Mouse (Mus musculus) natural killer cell, adult 2 months (primary cell): ENCODE measurements around the gene Rmnd5b.
"Not testable (repeated sequence)": the region's sequence is repeated elsewhere in the genome, so short reads cannot be mapped to it uniquely, and the experiment has no call there.

Experiments
- DNase-seq, 2 experiments: peaks; one replicate each; pipeline ENCODE4 v3.0.0; 2022; ENCODE audit warnings: low spot score in 2 of 2

Rmnd5b gene

DNA sequence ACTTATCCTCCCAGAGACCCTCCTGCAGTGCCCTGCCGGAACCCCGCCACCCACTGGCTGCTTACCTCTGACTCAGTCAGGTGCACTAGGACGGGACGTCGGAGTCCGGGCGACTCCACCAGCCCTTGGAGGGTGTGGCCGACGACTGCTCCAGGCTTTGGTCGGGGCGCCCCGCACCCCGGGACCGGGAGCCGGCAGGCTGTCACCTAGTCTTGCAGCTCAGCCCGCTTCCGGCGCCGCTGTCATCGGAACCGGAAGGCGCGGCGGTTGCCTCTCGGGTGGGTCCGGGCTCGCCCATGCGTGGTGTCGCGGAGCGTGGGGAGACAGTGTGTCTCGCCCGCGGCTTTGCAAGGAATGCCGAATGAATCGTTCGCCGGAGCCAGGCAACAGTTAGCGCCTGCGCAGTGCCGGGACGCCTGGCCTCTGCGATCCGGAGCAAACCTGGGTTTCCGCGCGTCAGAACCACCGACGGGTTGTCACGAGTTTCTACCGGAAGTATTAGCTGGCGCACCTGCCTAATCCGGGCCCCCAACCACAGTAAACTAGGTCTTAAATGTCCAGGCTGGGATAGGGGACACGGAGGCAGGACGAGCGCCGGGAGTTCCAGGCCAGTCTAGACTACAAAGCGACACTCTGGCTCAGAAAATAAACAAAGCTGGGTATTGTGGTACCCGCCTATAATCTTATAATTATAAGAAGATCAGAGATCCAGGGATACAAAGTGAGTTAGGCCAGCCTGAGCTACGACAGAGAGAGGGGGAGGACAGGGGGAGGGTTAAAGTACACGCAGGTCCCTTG, at the start of gene Rmnd5b:
Gene Rmnd5b, minus strand, starts transcription at position 372 of the 798 bp plus-strand sequence.
- peak; percentile 86 to 92 for DNase-seq

DNA sequence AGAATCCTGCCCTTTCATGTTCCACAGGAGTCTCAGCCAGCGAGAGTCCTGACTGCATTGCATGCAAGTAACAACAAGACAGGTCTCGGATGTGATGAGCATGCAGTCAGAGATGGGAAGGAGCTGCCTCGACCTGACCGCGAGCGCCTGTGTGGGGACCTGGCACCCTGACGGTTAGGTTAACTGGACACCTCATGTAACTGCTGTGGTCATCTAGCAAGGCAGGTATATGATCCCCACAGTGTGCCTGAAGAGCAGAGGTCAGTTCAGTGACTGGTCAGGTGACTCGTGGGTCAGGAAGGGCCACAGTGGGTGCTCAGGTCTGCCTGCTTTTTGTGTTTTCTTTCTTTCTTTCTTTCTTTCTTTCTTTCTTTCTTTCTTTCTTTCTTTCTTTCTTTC, 46.3 kb upstream of the Rmnd5b start:
- no peak for DNase-seq

DNA sequence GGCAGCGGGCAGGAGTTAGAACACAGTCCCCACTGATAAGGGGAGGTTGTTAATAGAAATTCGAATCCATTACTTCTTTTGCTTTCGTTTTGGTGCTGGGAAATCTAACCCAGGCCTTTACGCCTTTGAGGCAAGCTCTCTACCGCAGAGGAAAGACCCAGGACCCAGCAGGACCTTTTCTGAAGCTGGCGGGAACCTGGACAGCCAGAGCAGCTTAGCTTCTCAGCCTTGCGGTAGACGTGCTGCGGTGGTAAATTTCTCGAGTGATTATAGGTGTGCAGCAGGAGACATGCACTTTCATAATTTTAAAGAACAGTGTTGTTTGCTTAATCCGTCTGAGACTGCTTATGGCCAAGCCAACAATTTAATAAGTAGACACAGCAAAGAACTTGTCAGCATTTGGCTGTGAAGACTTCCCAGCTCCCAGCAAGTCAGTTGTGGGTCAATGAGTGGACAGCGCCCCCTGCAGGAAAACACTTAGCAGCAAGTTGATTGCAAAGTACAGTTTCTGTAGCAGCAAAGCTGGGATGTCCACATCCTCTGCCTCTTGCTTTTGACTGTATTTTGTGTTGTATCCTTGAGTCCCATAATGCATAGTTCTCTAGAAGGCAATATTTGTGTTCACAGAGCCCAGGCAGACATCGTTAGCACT, 45.8 kb upstream of the Rmnd5b start:
- DNase-seq: peak; percentile 80 to 88

DNA sequence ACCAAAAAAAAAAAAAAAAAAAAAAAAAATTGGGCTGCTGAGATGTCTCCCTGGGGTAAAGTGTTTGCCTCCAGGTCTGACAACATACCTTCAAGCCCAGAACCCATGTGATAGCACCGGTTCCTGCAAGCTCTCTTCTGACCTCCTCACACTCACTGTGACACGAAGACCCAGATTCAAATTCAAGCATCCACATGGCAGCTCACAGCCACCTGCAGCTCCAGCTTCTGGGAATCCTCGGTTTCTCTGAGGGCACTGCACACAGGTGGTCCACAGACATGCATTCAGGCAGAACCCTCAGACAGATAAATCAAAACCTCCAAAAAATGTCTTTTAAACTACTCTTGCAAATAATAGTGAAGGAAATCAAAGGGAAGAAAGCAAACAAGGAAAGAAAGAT, 43.8 kb upstream of the Rmnd5b start:
- DNase-seq: no peak

DNA sequence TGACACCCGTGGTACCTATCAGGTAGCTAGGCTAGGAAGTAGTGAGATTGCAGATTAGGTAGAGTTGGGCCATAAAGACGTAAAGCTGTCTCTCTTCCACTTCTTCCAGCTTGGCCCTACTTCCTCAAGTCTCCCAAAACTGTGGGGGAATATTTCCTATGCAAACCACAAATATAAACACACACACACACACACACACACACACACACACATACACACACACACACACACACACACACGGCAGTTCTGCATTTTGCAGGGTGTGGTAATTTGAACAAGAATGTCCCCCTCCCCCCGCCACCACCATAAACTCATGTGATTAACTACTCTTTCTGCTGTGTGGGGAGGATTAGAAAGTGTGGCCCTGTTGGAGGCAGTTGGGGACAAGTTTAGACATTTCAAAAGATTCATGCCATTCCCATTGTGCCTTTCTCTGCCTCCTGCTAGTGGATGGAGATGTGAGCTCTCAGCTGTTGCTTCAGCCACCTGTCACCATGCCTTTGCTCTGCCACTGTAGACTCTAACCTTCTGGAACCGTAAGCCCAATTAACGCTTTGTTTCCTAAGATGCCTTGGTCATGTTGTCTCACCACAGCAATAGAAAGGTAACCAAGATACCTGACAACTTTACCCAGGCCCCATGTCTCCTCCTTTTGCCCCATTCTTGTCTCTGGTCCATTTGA, 42.2 kb upstream of the Rmnd5b start:
- peak in 1 of 2 experiments; percentile 11 for DNase-seq

DNA sequence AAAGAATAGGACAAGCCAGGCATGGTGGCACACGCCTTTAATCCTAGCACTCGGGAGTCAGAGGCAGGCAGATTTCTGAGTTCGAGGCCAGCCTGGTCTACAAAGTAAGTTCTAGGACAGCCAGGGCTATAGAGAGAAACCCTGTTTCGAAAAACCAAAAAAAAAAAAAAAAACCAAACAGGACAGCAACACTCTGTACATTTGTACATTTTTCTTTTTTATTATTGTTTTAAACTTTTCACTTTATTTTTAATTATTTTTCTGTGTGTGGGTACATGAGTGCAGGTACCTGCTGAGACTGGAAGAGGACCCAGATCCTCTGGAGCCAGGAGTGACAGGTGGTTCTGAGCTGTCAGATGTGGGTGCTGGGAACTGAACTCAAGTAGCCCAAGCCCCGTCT, 39.7 kb upstream of the Rmnd5b start:
- DNase-seq: no peak

DNA sequence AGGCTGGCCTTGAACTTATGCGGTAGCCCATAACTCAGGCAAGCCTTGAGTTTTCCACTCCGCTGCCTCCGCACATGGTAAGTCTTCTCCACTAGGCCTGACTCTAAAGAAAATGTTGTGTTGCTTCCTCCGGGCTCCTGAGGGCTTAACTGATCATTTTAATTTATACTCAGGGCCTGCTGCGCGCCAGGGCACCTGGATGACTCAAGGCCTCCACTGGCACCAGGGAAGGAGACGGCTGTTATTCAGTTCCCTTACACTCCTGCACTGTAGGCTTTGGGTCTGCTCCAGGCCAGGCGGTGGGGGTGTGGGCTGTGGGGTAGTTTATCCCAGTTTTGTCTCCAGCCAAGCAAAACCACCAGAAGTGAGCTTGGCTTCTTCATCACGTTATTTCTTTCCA, 37.6 kb upstream of the Rmnd5b start:
- DNase-seq: no peak

DNA sequence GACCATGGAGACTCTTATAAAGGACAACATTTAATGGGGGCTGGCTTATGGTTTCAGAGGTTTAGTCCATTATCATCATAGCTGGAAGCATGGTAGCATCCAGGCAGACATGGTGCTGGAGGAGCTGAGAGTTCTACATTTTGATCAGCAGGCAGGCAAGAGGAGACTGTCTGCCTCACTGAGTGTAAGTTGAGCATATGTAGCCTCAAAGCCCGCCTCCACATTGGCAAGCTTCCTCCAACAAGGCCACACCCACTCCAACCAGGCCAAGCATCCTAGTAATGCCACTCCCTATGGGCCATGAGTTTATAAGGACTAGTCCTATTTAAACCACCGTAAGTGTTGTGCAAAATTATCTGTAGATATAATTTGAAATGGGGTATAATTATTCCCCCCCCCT, 35.7 kb upstream of the Rmnd5b start:
- no peak for DNase-seq

DNA sequence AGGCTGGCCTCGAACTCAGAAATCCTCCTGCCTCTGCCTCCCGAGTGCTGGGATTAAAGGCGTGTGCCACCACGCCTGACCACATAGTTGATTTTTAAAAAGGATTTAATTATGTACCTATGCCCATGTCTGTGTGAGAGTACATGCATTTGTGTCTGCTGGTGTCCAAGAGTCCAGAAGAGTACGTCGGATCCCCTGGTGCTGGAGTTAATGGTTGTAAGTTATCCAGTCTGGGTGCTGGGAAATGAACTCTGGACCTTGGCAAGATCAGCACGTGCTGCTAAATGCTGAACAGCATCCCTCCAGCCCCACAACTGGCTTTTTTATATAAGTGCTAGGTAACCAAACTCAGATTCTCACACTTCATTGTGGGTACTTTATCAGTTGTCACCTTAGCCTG, 35.1 kb upstream of the Rmnd5b start:
- DNase-seq: no peak

DNA sequence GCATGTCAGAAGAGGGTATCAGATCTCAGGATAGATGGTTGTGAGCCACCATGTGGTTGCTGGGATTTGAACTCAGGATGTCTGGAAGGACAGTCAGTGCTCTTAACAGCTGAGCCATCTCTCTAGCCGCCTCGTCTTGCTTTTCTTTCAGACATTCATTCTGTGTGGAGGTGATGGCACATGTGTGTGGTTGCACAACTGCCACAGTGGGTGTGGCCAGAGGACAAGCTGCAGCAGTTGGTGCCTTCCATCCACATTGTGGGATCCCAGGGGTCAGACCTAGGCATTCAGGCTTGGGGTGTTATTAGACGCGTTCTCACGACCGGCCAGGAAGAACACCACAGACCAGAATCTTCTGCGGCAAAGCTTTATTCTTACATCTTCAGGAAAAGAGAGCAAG, 29.1 kb upstream of the Rmnd5b start:
- DNase-seq: not testable (repeated sequence)

DNA sequence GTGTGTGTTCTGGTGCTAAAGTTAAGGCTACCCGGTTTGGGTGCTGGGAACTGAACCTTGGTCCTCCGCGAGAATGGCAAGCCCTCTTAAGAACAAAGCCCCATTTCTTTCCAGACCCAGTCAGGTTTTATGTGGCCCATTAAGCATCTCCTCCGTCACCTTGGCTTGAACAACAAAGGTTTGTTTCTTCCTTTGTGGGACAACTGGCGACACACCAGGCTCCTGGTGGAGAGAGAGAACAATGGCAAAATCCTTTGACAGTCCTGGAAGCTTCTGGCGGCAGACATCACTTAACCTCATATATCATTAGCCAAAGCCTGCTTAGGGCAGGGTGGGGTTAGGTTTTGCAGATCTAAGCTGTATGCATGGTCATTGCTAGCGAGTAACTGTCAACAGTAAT, 26.9 kb upstream of the Rmnd5b start:
- no peak for DNase-seq

DNA sequence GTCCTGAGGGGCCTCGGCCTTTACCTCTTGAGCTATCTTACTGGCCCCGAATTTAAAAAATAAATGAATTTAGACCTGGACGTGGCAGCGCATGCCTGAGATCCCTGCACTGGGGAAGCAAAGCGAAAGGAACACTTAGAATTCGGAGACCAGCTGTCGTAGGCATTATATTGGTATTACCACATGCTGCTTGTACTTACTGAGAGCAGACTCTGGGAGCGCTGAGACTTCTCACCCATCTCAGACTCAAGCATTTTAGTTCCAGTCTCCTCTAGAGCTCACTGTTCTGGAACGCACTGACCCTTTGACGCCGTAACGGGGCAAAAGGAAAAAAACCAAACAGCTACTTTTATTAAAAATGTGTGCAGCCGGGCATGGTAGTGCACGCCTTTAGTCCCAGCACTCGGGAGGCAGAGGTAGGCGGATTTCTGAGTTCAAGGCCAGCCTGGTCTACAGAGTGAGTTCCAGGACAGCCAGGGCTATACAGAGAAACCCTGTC, 26.2 kb upstream of the Rmnd5b start:
- DNase-seq: no peak

DNA sequence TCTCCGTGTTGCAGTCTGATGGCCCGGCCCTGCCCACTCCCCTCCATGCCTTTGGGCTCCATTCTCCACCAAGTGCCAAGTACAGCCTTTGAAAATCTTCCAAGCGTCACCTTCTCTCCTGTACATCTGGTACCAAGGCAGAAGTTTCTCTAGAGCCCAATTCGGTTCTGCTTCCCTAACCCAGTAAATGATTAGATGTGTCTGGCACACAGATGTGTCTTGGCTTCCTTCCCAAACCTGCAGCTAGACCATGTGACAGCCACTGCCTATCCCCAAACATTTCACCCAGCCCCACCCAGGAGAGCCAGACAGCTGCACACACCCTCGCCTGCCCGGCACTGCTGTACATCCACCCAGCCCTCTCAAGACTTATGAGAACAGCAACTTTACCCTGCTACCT, 23.0 kb upstream of the Rmnd5b start:
- no peak for DNase-seq

DNA sequence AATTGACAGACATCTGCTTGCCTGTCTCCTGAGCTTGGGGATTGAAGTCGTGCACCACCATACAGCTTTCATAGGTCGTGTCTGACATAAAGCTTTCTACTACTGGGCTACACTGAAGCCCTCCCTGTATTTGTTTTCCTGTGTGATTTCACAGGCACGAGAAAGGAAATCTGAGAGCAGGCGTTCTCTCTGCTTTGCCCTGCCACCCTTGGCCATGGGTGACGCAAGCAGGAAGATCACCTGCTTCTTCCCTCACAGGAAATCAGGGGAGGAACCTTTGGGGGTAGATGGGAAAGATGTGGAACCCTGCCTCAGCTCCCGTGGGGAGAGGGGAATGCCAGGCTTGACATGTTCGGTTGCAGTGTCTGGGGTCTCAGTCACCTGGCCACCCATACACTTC, 22.6 kb upstream of the Rmnd5b start:
- DNase-seq: no peak

DNA sequence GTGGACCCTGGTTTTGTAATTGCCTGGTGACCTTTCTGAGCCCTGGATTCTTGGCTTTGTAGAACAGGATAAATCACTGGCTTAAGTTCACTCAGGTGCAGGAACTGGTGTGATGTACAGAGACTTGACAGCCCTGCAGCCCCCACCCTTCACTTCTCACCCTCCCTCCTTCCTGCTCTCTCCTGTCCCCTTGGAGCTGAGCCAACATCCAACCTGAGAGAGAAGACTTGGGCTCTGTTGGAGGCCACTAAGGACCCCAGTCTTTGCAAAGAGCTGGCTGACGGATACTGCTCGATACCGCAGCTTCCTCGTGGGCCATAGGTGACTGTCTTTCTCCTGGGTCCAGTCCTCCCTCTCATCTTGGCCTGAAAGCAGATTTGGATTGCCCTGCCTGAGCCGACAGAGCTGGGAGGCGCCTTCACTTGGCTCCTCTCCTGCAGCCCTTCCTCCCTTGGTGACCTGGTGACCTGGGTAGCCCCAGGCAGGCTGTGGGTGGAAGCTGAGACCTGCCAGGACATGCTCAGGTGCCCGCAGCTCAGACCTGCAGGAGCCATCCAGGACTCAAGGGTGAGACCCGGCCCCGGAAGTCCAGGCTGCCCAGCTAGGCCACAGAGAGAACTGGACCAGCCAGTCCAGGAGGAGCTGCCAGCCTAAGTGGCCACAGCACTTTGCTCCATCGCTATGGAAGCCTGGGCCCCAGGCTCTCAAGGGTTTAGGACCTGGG, 21.3 kb upstream of the Rmnd5b start:
- no peak for DNase-seq

DNA sequence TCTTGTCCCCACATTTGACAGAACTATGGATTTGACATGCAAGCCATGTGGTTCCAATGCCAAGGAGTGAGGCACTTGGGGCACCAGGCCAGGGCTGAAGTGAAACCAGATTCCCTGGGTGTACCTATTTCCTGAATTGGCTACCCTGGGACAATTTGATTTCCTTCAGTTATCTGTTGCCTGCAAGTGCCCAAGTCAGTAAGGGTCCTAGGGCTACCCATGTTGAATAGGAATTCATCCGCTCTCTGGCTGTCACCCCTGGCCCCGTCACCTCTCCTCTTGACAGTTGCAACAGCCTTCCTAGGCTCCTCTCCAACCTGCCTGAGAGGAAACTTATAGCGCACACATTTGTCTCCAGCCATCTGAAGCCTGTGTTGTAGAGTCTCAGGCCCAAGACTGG, 19.2 kb upstream of the Rmnd5b start:
- no peak for DNase-seq

DNA sequence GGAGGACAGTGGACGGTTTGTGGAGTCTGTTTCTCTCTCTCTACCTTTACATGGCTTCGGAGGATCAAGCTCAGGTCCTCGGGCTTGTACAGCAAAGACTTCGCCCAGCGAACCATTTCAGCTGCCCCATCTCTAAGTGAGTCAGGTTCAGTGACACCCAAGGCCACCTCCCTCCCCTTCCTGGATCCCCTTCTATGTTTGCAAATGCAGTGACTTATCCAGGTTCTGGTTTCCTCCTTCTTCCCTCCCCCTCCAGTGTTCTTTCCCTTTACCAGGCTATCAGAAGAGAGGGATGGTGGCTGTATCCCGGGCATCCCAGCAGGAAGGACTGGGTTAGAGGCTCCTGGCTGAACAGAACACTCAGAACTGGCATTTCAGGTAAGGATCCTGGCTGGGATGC, 18.0 kb upstream of the Rmnd5b start:
- no peak for DNase-seq

DNA sequence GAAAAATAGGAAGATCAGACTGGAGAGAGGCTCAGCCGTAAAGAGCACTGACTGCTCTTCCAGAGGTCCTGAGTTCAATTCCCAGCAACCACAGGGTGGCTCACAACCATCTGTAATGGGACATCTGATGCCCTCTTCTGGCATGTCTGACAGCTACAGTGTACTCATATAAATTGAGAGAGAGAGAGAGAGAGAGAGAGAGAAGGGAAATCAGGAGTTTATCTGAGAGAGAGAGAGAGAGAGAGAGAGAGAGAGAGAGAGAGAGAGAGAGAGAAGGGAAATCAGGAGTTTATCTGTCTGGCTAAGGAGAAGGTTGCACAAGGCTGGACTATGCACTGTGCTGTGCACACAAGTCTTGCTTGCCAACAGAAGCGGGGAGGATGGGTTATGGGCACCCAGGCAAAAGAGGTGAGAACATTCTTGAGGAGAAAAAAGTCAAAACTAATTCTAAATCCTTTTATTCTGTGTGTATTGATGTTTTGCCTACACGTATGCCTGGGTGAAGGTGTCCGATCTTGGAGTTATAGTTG, 17.3 kb upstream of the Rmnd5b start:
- no peak for DNase-seq

DNA sequence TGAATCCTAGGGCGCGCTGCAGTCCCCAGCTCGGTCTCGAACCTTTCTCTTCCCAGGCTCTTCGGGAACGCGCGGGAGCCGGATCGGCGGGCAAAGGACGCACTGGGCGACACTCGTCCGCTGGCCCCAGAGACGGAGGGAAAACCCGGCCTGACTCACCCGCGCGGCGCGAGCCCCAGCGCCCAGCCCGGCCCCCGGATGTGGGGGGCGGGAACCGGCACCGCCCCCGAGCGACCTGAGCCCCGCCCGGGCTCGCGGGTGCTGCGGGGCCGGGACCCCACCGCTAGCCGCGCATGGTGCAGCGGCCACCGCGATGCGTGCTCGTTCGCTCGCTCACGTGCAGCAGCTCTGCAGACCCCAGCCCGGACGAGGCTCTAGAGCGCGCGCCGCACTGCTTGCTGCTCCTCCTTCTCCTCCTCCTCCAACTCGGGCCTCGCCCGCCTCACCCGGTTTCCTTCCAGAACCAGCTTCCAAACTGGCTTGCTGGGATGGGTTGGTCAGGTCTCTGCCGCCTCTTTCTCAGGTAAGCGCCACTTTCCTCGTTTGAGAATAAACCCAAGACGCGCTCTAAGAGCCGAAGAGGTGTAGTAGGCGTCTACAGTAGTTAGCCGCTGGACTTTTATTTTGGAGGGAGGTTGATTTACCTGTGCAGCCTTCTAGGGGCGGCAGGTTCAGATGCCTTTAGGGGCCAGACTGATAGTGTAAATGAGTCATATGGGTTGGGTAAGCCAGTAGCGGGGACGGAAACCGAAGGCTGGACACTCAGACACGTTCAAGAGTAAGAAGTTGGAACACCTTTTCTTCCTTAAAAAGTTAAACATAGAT, 15.2 kb upstream of the Rmnd5b start, which contains the start of the genes N4bp3 and D930048N14Rik:
Gene N4bp3, minus strand, starts transcription at position 152 of the 825 bp plus-strand sequence.
Gene D930048N14Rik, plus strand, starts transcription at position 264 of the 825 bp plus-strand sequence.
- peak; percentile 74 to 76 for DNase-seq

DNA sequence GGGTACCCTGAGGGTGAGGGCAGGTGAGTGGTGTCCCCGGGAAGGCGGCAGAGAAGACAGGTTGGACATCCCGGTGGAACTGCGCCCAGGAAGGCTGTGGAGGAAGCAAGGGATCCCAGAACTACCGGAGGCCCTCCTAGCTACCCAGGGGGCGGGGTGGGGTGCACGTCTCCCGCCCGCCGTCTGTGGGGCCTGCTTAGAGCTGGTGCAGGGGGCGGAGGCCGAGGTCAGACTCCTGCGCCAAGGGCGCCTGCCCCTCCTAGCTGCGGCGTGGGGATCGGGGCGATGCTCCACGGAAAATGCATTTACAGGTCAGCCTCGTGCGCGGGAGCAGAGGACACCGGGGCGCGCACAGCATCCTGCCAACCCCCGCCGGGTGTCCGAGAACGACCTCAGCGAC, 14.6 kb upstream of the Rmnd5b start:
- DNase-seq: no peak

DNA sequence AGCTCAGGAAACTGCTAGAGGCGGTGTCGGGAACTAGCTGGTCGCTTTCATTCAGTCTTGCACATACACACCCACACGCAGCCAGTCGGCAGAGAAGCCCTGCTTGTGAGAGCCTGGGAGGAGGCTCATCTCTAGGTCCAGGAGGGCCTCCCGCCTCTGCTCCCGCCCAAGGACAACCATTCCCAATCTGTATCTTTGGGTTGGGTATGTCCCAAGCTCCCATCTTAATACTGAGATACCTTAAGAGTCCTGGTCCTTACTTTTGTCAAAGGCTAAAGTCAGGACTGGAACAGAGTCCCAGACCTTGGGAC, 14.1 kb upstream of the Rmnd5b start:
- no peak for DNase-seq
